Mouse (Mus musculus) liver, embryonic 13.5 days (tissue): ENCODE data around the gene Ddx39. TPM values are rescaled to one million over a fixed set of nuclear protein-coding genes. Genes with fewer than 3 reads are reported as not detected.

Experiments
- ATAC-seq: fragments of 200-750 bp; cut with Nextera tagmentation; 2 replicates; pipeline ENCODE4 v1.8.0; 2017; ENCODE audit warnings: low read depth, mild to moderate bottlenecking, moderate number of reproducible peaks, moderate library complexity
- DNase-seq: peaks from one replicate; pipeline ENCODE4 v3.0.0; 2022
- H3K27ac ChIP-seq: fragments of 300-500 bp; sonication (generic); 2 replicates; pipeline ENCODE4 v1.5.1; 2015; ENCODE audit warnings: moderate library complexity, mild to moderate bottlenecking, inconsistent platforms
- H3K27me3 ChIP-seq: fragments of 300-500 bp; sonication (generic); 2 replicates; pipeline ENCODE4 v1.6.1; 2015; ENCODE audit warnings: mild to moderate bottlenecking, inconsistent platforms
- H3K36me3 ChIP-seq: fragments of 300-500 bp; sonication (generic); 2 replicates; pipeline ENCODE4 v1.6.1; 2015; ENCODE audit warnings: mild to moderate bottlenecking, inconsistent platforms
- H3K4me1 ChIP-seq: fragments of 300-500 bp; sonication (generic); replicated peaks from 2 replicates; pipeline ENCODE4 v1.6.1; 2015; ENCODE audit warnings: inconsistent platforms
- H3K4me2 ChIP-seq: fragments of 300-500 bp; sonication (generic); 2 replicates; pipeline ENCODE4 v1.6.1; 2015; ENCODE audit warnings: inconsistent platforms, mild to moderate bottlenecking, moderate library complexity
- H3K4me3 ChIP-seq: fragments of 300-500 bp; sonication (generic); replicated peaks from 2 replicates; pipeline ENCODE4 v1.5.1; 2015; ENCODE audit warnings: mild to moderate bottlenecking, inconsistent platforms
- H3K9ac ChIP-seq: fragments of 300-500 bp; sonication (generic); 2 replicates; pipeline ENCODE4 v1.6.1; 2015; ENCODE audit warnings: mild to moderate bottlenecking, inconsistent platforms
- H3K9me3 ChIP-seq: fragments of 300-500 bp; sonication (generic); replicated peaks from 2 replicates; pipeline ENCODE4 v1.6.1; 2016; ENCODE audit warnings: inconsistent platforms
- WGBS: fragments of 180-500 bp; shearing (Covaris S2); methylation state at CpG from one replicate; pipeline ENCODE4 v1.1.7; 2015; ENCODE audit not compliant: insufficient replicate concordance; 5-methylcytosine and 5-hydroxymethylcytosine counted together
- microRNA-seq: library from miRNA; unstranded; fragments of <30 nt; microRNA quantifications from one replicate; pipeline ENCODE4, GENCODE M21; 2016
- polyA plus RNA-seq: library from polyadenylated mRNA; unstranded; fragments of >200 nt; fragmentation: Nextera tagmentation; extraction: Ambion mirVana; gene quantifications from 2 replicates; pipeline ENCODE4 v1.2.1, GENCODE M21; 2015

Ddx39 gene
- polyA plus RNA-seq, 1 experiment from 2014 or later: 294 TPM

GRCm38 (mm10) chr8:83772701-83773451, 57.9 kb downstream of the Ddx39 start:
- H3K27ac ChIP-seq: no peak overlapping the region
- H3K36me3 ChIP-seq: no peaks in the 10 kb centered on the region
- H3K4me1 ChIP-seq: peaks cover 43% of the 10 kb centered on the region
- H3K9ac ChIP-seq: no peak overlapping the region
- H3K4me2 ChIP-seq: peak overlapping the region; percentile 77
- peak; percentile 50 for ATAC-seq
- peak overlapping the region; percentile 52 for H3K4me3 ChIP-seq
- H3K27me3 ChIP-seq: no peaks in the 10 kb centered on the region
- H3K9me3 ChIP-seq: no peaks in the 10 kb centered on the region
- no peak for DNase-seq
- 10% methylated on average over 25 of the region's 25 CpGs for WGBS

GRCm38 (mm10) chr8:83773452-83773846, 58.5 kb downstream of the Ddx39 start:
- ATAC-seq (no peak), DNase-seq (no peak)
- peak overlapping the region; percentile 52 for H3K4me3 ChIP-seq
- H3K4me2 ChIP-seq: peak overlapping the region; percentile 77
- H3K27me3 ChIP-seq: no peaks in the 10 kb centered on the region
- H3K27ac ChIP-seq: no peak overlapping the region
- H3K4me1 ChIP-seq: peaks cover 37% of the 10 kb centered on the region
- no peaks in the 10 kb centered on the region for H3K36me3 ChIP-seq
- no peak overlapping the region for H3K9ac ChIP-seq
- 10% methylated on average over 6 of the region's 6 CpGs for WGBS
- H3K9me3 ChIP-seq: no peaks in the 10 kb centered on the region

- Histone ChIP-seq H3K9ac (no peak overlapping the region), H3K9me3 (no peaks in the 10 kb centered on the region), H3K4me2 (no peak overlapping the region), H3K4me1 (peaks cover 34% of the 10 kb centered on the region), H3K36me3 (no peaks in the 10 kb centered on the region), H3K27me3 (no peaks in the 10 kb centered on the region), H3K4me3 (no peak overlapping the region), H3K27ac (no peak overlapping the region)
- ATAC-seq: no peak
- DNase-seq: no peak
- WGBS: 81% methylated on average over 2 of the region's 2 CpGs
These were observed 59.2 kb downstream of the Ddx39 start for GRCm38 (mm10) chr8:83774221-83774620.

Small RNA genes within 50 kb of the gene (microRNA-seq; reads per million reads assigned to microRNA genes)
- gene Mir1668: not detected

Other genes starting within 250 kb of the Ddx39 start
- not detected in 2 replicates for gene Olfr370, start 179.4 kb upstream of the Ddx39 start, polyA plus RNA-seq
- gene Ndufb7, start 148.5 kb upstream of the Ddx39 start, polyA plus RNA-seq: 268 and 288 TPM in 2 replicates
- 334 and 348 TPM in 2 replicates for gene Tecr, start 107.2 kb upstream of the Ddx39 start, polyA plus RNA-seq
- 54.5 and 59.6 TPM in 2 replicates for gene Dnajb1, start 107.0 kb upstream of the Ddx39 start, polyA plus RNA-seq
- gene Gipc1, start 62.5 kb upstream of the Ddx39 start, polyA plus RNA-seq: 61.3 and 64.3 TPM in 2 replicates
- gene Ptger1, start 48.5 kb upstream of the Ddx39 start, polyA plus RNA-seq: 0.06 and 0.32 TPM in 2 replicates
- 11.5 and 11.8 TPM in 2 replicates for gene Pkn1, start 16.0 kb upstream of the Ddx39 start, polyA plus RNA-seq
- gene Adgre5, start 26.1 kb downstream of the Ddx39 start, polyA plus RNA-seq: 8.9 and 11.1 TPM in 2 replicates
- 1.5 and 1.7 TPM in 2 replicates for gene Adgrl1, start 184.9 kb downstream of the Ddx39 start, polyA plus RNA-seq
- 0.18 and 0.22 TPM in 2 replicates for gene Gm10644, start 240.0 kb downstream of the Ddx39 start, polyA plus RNA-seq
- 114 and 126 TPM in 2 replicates for gene Asf1b, start 240.3 kb downstream of the Ddx39 start, polyA plus RNA-seq